Mouse (Mus musculus) E14TG2a.4 (cell line): Measurements from ENCODE around the gene Cyp1a2.

ENCODE experiments used
- H3K27me3 ChIP-seq: 2 replicates; pipeline ENCODE4 v1.6.1; 2014; ENCODE audit warnings: low read length, control low read depth; ENCODE audit not compliant: insufficient read depth
- H3K36me3 ChIP-seq: 2 replicates; pipeline ENCODE4 v1.6.1; 2014; ENCODE audit warnings: low read length, control low read depth; ENCODE audit not compliant: insufficient read depth
- H3K4me1 ChIP-seq: replicated peaks from 2 replicates; pipeline ENCODE4 v1.6.1; 2014; ENCODE audit warnings: low read depth, low read length, control low read depth
- H3K4me3 ChIP-seq: replicated peaks from 2 replicates; pipeline ENCODE4 v1.5.1; 2014; ENCODE audit warnings: mild to moderate bottlenecking, low read length
- H3K9me3 ChIP-seq: 2 replicates; pipeline ENCODE4 v1.6.1; 2014; ENCODE audit warnings: low read length, control low read depth
- CTCF ChIP-seq: conservative IDR thresholded peaks from 2 replicates; pipeline ENCODE4 v1.5.1; 2014; ENCODE audit warnings: low read length
- NANOG ChIP-seq: IDR thresholded peaks from 2 replicates; pipeline ENCODE4 v1.6.1; 2014; ENCODE audit warnings: borderline replicate concordance, low read length, mixed read lengths
- POU5F1 ChIP-seq: IDR thresholded peaks from 2 replicates; pipeline ENCODE4 v1.6.1; 2014; ENCODE audit warnings: low read length, borderline replicate concordance

Cyp1a2 gene

DNA sequence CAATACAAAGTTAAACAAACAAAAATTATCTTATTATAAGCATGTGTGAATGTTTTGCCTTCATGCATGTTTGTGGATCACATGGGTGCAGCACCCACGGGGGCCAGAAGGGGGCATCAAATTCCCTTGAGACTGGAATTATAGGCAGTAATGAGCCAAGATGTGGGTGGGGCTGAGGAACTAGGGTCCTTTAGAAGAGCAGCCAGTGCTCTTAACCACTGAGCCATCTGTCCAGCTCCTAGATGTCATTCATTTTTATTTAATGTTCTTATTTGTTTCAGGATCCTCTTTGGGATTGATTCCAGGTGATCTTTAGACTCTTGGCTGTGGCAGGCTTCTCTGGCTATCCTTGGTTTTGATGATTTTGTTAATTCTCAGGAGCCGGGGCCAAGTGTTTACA lies 4.7 kb upstream of the Cyp1a2 start:
- no peaks in the 10 kb centered on the region for H3K4me1 ChIP-seq

DNA sequence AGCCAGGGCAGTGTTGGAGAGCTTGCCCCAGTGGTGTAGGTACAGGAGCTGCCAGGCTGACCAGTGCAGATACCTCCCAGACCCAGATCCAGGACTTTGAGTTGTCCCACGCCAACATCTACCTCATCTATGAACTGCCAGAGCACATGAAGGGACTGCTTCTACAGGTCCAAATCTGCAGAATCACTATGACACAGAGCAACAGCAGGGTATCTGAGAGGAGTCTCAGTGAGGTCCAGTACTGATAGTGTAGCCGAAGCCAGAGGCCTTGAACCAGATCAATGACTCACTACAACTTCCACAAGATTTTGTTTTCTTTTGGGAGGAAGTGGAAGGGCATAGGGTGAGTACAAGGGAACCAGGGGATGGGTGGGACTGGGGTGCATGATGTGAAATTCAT lies 4.2 kb upstream of the Cyp1a2 start, which contains the start of gene Cyp1a1:
TSS of gene Cyp1a1 (plus strand) at position 178 of the 400 bp plus-strand sequence.
- TF ChIP-seq NANOG = no peak
- TF ChIP-seq POU5F1 = no peak
- no peak for TF ChIP-seq CTCF
- Histone ChIP-seq H3K9me3 (no peaks in the 10 kb centered on the region), H3K4me3 (no peak within 1 kb of the TSS), H3K27me3 (peaks cover 12% of the 10 kb centered on the region), H3K36me3 (no peaks in the 10 kb centered on the region), H3K4me1 (no peaks in the 10 kb centered on the region)

More for the DNA sequence above, 4.7 kb upstream of the Cyp1a2 start:
- Histone ChIP-seq H3K4me3 (no peak overlapping the region), H3K27me3 (peaks cover 13% of the 10 kb centered on the region), H3K36me3 (no peaks in the 10 kb centered on the region), H3K9me3 (no peaks in the 10 kb centered on the region)
- TF ChIP-seq NANOG (no peak), CTCF (peak; percentile 57)

DNA sequence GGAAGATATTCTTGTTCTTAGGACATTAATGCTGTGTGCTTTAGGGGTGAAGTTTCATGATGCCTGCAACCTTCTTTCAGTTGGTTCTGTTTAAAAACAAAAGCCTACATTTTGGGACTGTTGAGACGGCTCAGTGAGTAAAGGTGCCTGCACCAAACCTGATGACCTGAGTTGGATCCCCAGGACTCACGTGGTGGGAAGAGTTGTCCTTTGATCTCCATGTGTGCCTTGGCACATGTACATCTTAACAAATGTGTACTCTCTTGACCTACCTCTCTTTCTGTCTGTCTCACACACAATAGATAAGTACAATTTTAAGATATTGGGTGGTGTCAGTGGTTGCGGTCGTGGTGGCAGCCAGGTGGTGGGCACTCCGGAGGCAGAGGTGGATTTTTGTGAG lies 2.5 kb upstream of the Cyp1a2 start:
- Histone ChIP-seq H3K4me3 (no peak overlapping the region), H3K4me1 (0 out of 2 replicates have a peak, but pooled peaks cover 7% of the 10 kb centered on the region), H3K27me3 (peaks cover 22% of the 10 kb centered on the region), H3K36me3 (no peaks in the 10 kb centered on the region), H3K9me3 (no peaks in the 10 kb centered on the region)
- TF ChIP-seq NANOG (no peak), CTCF (no peak), POU5F1 (no peak)

DNA sequence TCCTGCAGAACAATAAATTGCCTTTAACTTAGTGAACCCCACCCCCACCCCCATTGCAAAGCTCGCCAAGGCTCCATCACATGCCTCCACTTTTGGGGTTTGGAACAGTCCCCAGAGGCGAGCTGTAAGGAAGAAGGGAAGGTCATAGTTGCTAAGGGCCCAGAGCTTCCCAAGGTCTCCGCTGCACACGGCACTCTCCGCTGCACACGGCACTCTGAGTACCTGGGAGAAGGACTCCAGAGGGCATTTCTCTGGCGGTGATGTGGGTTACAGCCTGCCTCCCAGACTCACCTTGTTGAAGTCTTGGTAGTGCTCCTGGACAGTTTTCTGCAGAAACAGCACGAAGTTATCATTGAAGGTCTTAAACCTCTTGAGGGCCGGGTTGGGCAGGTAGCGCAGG lies 2.1 kb downstream of the Cyp1a2 start:
- TF ChIP-seq POU5F1 (no peak), CTCF (no peak), NANOG (no peak)
- Histone ChIP-seq H3K4me1 (0 out of 2 replicates have a peak, but pooled peaks cover 7% of the 10 kb centered on the region), H3K27me3 (peaks cover 27% of the 10 kb centered on the region), H3K36me3 (no peaks in the 10 kb centered on the region), H3K9me3 (no peaks in the 10 kb centered on the region), H3K4me3 (no peak overlapping the region)

DNA sequence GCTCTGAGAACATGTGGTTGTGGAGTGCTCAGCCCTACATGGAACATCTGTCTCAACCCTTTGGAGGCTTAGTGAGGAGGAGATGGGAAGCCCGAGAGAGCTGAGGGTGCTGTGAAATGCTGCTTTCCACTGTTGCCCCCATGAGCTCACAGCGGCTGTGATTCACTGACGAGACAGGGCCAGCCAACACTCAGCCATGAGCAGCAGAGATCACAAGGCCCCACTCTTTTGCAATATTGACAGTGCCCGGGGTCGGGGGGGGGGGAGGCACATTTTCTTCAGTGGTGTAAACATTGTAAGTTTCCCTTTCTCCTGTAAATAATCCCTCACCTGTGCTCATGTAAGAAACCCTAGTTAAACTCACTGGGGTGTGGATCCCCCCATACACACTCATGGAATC lies 12.0 kb downstream of the Cyp1a2 start:
- Histone ChIP-seq H3K36me3 (no peaks in the 10 kb centered on the region), H3K4me1 (peaks cover 7% of the 10 kb centered on the region; the same call in 1 of the 2 replicates), H3K4me3 (no peak overlapping the region), H3K9me3 (no peaks in the 10 kb centered on the region), H3K27me3 (peaks cover 12% of the 10 kb centered on the region)
- TF ChIP-seq CTCF (no peak), POU5F1 (no peak)

DNA sequence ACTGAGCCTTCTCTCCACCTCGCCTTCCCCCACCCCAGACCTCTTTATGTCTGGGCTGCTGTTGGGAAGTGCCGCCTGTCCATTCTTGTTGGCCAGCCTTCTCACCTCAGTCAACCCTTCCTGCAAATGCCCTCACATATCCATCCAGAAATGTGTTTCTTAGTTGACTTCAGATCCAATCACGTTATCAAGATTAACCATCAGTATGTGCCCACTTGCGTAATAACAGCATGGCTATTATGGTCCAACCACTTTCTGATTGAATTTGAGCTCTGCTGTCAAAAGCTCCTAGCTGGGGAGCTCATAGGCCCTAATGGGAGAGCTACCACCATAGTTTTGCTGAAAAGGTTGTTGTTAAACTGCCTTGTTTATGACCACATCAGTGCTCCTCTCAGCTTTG lies 12.5 kb downstream of the Cyp1a2 start:
- H3K27me3 ChIP-seq = peaks cover 12% of the 10 kb centered on the region
- no peaks in the 10 kb centered on the region for H3K36me3 ChIP-seq
- peaks cover 9% of the 10 kb centered on the region; the same call in 1 of the 2 replicates for H3K4me1 ChIP-seq
- H3K9me3 ChIP-seq = no peaks in the 10 kb centered on the region
- TF ChIP-seq POU5F1 (no peak), NANOG (no peak), CTCF (no peak)
- H3K4me3 ChIP-seq = no peak overlapping the region

DNA sequence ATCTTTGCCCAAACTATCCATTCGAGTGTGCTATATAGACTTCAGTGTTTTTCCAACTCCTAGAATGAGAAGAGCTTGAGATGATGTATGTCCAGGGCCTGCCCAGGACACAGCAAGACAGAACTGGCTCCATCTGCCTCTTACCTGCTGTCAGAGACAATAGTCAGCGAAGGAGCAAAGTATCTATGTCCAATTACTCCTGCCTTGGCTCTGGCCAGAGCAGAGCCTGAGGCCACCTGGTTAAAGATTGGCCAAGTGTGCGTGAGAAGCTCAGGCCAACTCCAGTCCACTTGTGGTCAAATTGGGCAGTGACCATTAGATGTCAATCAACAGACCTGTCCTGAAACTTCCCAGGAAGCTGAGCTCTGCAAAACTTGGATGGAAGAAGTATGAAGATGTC lies 13.9 kb downstream of the Cyp1a2 start:
- Histone ChIP-seq H3K4me3 (no peak overlapping the region), H3K4me1 (peaks cover 9% of the 10 kb centered on the region; the same call in 1 of the 2 replicates), H3K27me3 (peaks cover 12% of the 10 kb centered on the region), H3K36me3 (no peaks in the 10 kb centered on the region), H3K9me3 (no peaks in the 10 kb centered on the region)
- TF ChIP-seq CTCF (no peak), NANOG (no peak), POU5F1 (no peak)

DNA sequence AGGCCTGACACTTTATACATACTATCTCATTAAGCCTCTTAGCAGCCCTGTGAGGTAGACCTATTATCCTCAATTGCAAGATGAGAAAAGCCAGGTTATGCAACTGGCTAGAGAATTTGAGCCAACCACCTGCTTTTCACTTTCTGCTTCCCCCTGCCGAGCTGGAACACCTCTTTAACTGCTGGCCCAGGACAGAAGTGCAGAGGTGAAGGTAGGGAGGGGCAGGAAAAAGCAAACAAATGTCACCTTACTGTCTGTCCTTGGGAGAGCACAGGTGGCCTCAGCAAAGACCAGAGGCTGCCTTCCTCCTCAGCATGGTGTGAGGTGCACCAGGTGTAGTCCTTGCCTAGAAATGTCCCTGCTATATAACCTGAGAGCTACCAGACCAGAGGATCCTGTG lies 15.2 kb downstream of the Cyp1a2 start:
- Histone ChIP-seq H3K4me3 (no peak overlapping the region), H3K4me1 (peaks cover 9% of the 10 kb centered on the region; the same call in 1 of the 2 replicates), H3K36me3 (no peaks in the 10 kb centered on the region), H3K27me3 (peaks cover 12% of the 10 kb centered on the region), H3K9me3 (no peaks in the 10 kb centered on the region)
- TF ChIP-seq POU5F1 (no peak), CTCF (no peak), NANOG (no peak)

DNA sequence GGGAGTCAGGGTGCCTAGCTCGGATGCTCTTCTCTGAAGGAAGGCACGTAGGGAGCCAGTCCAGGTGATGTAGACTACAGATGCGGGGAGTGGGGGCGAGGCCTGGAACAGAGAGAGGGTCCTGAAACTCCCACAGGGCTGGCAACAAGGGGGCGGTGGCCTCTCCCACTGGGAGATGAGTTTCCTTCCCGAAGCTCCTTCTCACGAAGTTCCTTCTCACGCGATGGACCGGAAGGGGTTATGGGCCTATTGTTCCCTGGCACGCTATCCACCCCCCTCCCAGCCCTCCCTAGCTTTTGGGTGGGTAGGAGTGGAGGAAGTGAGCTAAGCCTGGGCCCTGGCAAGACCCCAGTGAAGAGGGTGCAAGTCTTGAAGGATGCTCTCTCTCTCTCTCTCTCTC lies 15.7 kb downstream of the Cyp1a2 start:
- Histone ChIP-seq H3K4me3 (no peak overlapping the region), H3K9me3 (no peaks in the 10 kb centered on the region), H3K36me3 (no peaks in the 10 kb centered on the region), H3K4me1 (peaks cover 9% of the 10 kb centered on the region; the same call in 1 of the 2 replicates), H3K27me3 (peaks cover 12% of the 10 kb centered on the region)
- no peak for TF ChIP-seq NANOG
- TF ChIP-seq CTCF = no peak
- no peak for TF ChIP-seq POU5F1

DNA sequence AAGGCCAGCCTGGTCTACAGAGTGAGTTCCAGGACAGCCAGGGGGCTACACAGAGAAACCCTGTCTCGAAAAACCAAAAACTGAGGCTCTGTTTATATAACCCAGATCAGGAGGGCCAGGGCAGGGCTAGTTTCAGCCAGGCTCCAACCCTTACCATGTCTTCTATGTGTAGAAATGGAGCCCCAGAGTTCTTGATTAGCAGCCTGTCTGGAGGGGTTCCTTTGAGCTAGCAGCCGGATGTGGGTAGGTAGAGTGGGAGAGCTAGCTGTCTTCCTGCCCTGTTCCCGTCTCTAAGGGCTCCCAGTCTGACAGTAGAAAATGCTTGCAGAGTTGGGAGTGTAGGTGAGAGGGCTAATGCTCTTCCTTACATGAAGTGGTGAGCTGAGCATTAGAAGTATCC lies 16.4 kb downstream of the Cyp1a2 start:
- Histone ChIP-seq H3K4me1 (peaks cover 9% of the 10 kb centered on the region; the same call in 1 of the 2 replicates), H3K27me3 (peaks cover 12% of the 10 kb centered on the region), H3K4me3 (no peak overlapping the region), H3K9me3 (no peaks in the 10 kb centered on the region), H3K36me3 (no peaks in the 10 kb centered on the region)
- TF ChIP-seq CTCF (no peak), POU5F1 (no peak), NANOG (no peak)
